Mouse (Mus musculus): ENCODE data around the gene Tro.
A peak's percentile ranks its signal among the peaks of the same experiment; 100 is the strongest.

The Tro gene

GRCm38 (mm10) chrX:150656908-150657796, at the start of gene Tro:
TSS of gene Tro (minus strand) at chrX:150657583.
- DNase-seq = peak; percentile 57 to 67

GRCm38 (mm10) chrX:150677505-150677904, 20.1 kb upstream of the Tro start:
- no peak for DNase-seq

GRCm38 (mm10) chrX:150662809-150663208, 5.4 kb upstream of the Tro start:
- peak; percentile 39 to 48 for DNase-seq

DNA sequence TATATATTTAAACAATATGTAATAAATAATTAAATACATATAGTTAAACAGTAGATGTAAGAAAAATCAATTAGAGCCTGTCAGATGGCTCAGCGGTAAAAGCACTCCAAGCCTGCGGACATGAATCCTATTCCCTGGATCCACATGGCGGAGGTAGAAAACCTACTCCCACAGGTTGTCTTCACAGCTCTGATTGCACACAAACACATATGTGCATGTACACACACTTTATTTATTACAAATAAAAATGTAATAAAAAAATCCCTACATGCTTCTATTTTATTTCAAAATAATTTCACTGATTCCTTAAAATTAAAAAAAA, 375 bp upstream of the Tro start:
- no peak for DNase-seq

DNA sequence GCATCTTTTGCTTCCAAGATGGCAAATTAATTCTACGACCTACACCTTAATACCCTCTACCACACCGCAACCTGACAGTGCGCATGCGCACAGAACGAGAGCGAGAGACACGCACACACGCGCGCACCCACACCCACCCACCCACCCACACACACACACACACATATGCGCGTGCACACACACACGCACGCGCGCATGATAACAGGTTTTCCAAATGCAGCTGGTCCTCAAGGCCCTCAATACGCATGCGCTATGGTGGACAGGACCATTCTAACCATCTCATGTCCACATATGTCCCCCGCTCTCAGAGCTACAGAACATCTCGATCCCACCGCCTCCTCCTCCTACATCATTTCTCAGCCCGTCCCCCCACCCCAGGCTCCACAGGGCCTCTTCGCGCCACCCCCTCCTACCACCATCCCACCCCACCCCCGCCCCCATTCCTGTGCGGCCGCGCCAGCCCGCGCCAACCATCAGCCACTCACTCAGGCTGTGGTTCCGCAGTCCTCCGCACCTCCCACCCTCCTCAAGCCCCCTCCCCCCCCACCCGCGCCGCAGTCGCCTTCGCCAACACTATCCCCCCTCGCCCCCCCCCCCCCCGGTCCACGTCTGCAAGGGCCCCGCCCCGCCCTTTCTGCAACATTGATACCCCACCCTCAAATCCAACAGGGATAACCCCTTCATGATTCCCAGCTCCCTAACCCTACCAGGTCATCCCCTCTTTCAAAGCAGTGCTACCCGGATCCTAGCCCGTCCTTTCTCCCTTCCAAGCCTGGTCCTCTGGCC, 1.1 kb downstream of the Tro start:
- DNase-seq = peak; percentile 13 to 32

- DNase-seq = no peak
These were observed 21.0 kb downstream of the Tro start for GRCm38 (mm10) chrX:150636421-150636820.

- DNase-seq = no peak
These were observed 58.5 kb downstream of the Tro start for GRCm38 (mm10) chrX:150598882-150599281.

All from kidney, postnatal 4 days (tissue).